Comparison of ENCODE assay signal across 28 mouse cellular contexts in the genomic region with DNA sequence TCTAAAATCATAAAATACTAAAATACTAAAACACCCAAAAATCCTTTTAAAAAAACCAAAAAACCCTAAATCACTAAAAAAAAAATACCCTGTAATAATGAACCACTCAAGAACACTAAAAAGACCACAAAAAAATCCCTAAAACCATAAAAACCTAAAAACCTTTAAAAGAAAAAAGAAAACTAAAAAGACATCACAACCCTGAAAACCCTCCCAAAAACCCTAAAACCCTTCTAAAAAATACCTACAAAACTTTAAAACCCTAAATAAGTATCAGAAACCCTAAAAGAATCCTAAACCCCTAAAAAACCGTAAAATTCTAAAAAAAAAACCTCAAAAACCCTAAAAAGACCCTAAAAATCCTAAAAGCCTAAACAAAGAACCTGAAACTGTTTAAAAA. TPM values are rescaled to one million over a fixed set of nuclear protein-coding genes. Genes with fewer than 3 reads are reported as not detected.
A peak's percentile ranks its signal among the peaks of the same experiment; 100 is the strongest.
DNase-seq lines count a peak whose midpoint lies in the region; ATAC-seq and TF ChIP-seq lines count a peak whose summit lies in the region.
"Had no signal": no experiment of that assay in that cellular context is flagged by ENCODE, and none has a peak within 500 bp of the region (broad histone marks: within the 10 kb centered on the region; RNA-seq: fewer than 3 reads in every experiment).

No protein-coding gene starts in this region.

- no peaks in the 10 kb centered on the region for H3K36me3 ChIP-seq in forebrain, embryonic 14.5 days (ENCODE audit: control insufficient read depth, insufficient read depth, low read length)
- peaks cover 4% of the 10 kb centered on the region for H3K36me3 ChIP-seq in forebrain, embryonic 10.5 days (replicated peaks)
- H3K36me3 ChIP-seq in CH12.LX (replicated peaks in 1 of 2; ENCODE audit: control insufficient read depth in 1 of 2, insufficient read depth in 1 of 2, low read length in 1 of 2), result no peaks in the 10 kb centered on the region
- H3K36me3 ChIP-seq: embryonic facial prominence, embryonic 12.5 days; forebrain, embryonic 12.5 days; forebrain, embryonic 15.5 days had no signal

- no peaks in the 10 kb centered on the region for H3K4me1 ChIP-seq in forebrain, embryonic 14.5 days (ENCODE audit: control insufficient read depth, insufficient read depth, low read length)
- no peaks in the 10 kb centered on the region for H3K4me1 ChIP-seq in forebrain, embryonic 10.5 days
- H3K4me1 ChIP-seq in CH12.LX (ENCODE audit: control insufficient read depth in 1 of 2, insufficient read depth in 2 of 2), result no peaks in the 10 kb centered on the region
- H3K4me1 ChIP-seq: embryonic facial prominence, embryonic 10.5 days; embryonic facial prominence, embryonic 12.5 days; forebrain, embryonic 12.5 days; forebrain, embryonic 15.5 days had no signal

- no peak for TF ChIP-seq RAD21 in CH12.LX (IDR thresholded peaks at IDR 0.05; ENCODE audit: low read depth, low read length)

- H3K4me2 ChIP-seq in forebrain, embryonic 14.5 days (ENCODE audit: low read length), result no peak overlapping the region
- no peak overlapping the region for H3K4me2 ChIP-seq in CH12.LX (ENCODE audit: insufficient read depth, low read depth, poor library complexity, severe bottlenecking)
- H3K4me2 ChIP-seq: embryonic facial prominence, embryonic 12.5 days; forebrain, embryonic 12.5 days; forebrain, embryonic 15.5 days had no signal

- dilution Hi-C loops in CH12.LX (cut with MboI; ENCODE audit: extremely low pct_ligation_motif_present, extremely low pct_unique_long_range_greater_than_20kb, low sequenced_read_pairs), result no loop called here

- H3K27me3 ChIP-seq in forebrain, embryonic 14.5 days (replicated peaks; ENCODE audit: control insufficient read depth, insufficient read depth, low read length), result no peaks in the 10 kb centered on the region
- H3K27me3 ChIP-seq in forebrain, embryonic 10.5 days (ENCODE audit: poor library complexity, severe bottlenecking), result no peaks in the 10 kb centered on the region
- no peaks in the 10 kb centered on the region for H3K27me3 ChIP-seq in CH12.LX (replicated peaks)
- H3K27me3 ChIP-seq: embryonic facial prominence, embryonic 12.5 days; forebrain, embryonic 12.5 days; forebrain, embryonic 15.5 days; Patski had no signal

- ATAC-seq in forebrain, embryonic 14.5 days, result no peak
- ATAC-seq: activated CD4-positive, CD25-positive, alpha-beta regulatory T cell, adult 4 months; CD4-positive, CD25-positive, alpha-beta regulatory T cell, adult 4 months; forebrain, embryonic 15.5 days; forebrain, postnatal 0 days; Patski had no signal

- peak; percentile 7 for DNase-seq in forebrain, embryonic 14.5 days (ENCODE audit: low spot score)
- no peak for DNase-seq in forebrain, embryonic 10.5 days (ENCODE audit: extremely low spot score, low spot score)
- DNase-seq in 416B (ENCODE audit: low read depth) (peak; percentile 36), CH12.LX (ENCODE audit: extremely low read depth) (no peak)
- peak; percentile 31 for DNase-seq in brain, embryonic 14.5 days (ENCODE audit: low read depth)
- DNase-seq in adrenal gland, postnatal 25 days, result no peak
- no peak for DNase-seq in lung, postnatal 36 days
- DNase-seq: adrenal gland, adult 8-10 months; adrenal gland, postnatal 14 days; B cell, adult 2 months; cerebellum, adult 11-12 months; cerebellum, adult 2 months; cerebellum, adult 9-10 months; cerebellum, postnatal 10 days; cerebellum, postnatal 25 days; forebrain, postnatal 0 days had no signal

- no peak for TF ChIP-seq POLR2A in CH12.LX (IDR thresholded peaks at IDR 0.05; ENCODE audit: low read depth, low read length)
- no peak for TF ChIP-seq POLR2A in brain, embryonic 14.5 days (IDR thresholded peaks at IDR 0.05; ENCODE audit: borderline replicate concordance, extremely low read depth, insufficient read depth, insufficient read length, poor library complexity, severe bottlenecking)

- TF ChIP-seq CTCF in CH12.LX (conservative IDR thresholded peaks at IDR 0.05 in 1 of 2, IDR thresholded peaks at IDR 0.05 in 1 of 2; ENCODE audit: low read depth in 2 of 2, low read length in 2 of 2), result no peak
- no peak for TF ChIP-seq CTCF in brain, embryonic 14.5 days (IDR thresholded peaks at IDR 0.05; ENCODE audit: borderline replicate concordance, extremely low read depth, insufficient read depth, insufficient read length)

- WGBS in forebrain, embryonic 14.5 days, result 83% methylated on average over 1 of the region's 1 CpGs
- 93% methylated on average over 1 of the region's 1 CpGs for WGBS in forebrain, embryonic 10.5 days

- H3K9ac ChIP-seq in forebrain, embryonic 14.5 days (ENCODE audit: low read length), result no peak overlapping the region
- no peak overlapping the region for H3K9ac ChIP-seq in CH12.LX (ENCODE audit: insufficient read depth, low read depth)
- H3K9ac ChIP-seq: embryonic facial prominence, embryonic 12.5 days; forebrain, embryonic 12.5 days; forebrain, embryonic 15.5 days; forebrain, postnatal 0 days had no signal

- TF ChIP-seq EP300 in CH12.LX (IDR thresholded peaks at IDR 0.05; ENCODE audit: low read length), result no peak

- in situ Hi-C loops in CH12.LX (cut with MboI; ENCODE audit: low pct_ligation_motif_present, low pct_unique_long_range_greater_than_20kb, low sequenced_read_pairs), result no loop called here

- no peak overlapping the region for H3K27ac ChIP-seq in forebrain, embryonic 14.5 days (ENCODE audit: low read depth, low read length)
- H3K27ac ChIP-seq in forebrain, embryonic 10.5 days, result no peak overlapping the region
- no peak overlapping the region for H3K27ac ChIP-seq in CH12.LX (ENCODE audit: insufficient read depth, low read depth)
- H3K27ac ChIP-seq: embryonic facial prominence, embryonic 10.5 days; embryonic facial prominence, embryonic 12.5 days; forebrain, embryonic 12.5 days; forebrain, embryonic 15.5 days had no signal

- H3K79me2 ChIP-seq in CH12.LX (replicated peaks; ENCODE audit: control insufficient read depth, extremely low read depth, insufficient read depth, poor library complexity, severe bottlenecking), result no peaks in the 10 kb centered on the region

- no peak overlapping the region for H3K4me3 ChIP-seq in forebrain, embryonic 14.5 days (ENCODE audit: low read depth, low read length)
- no peak overlapping the region for H3K4me3 ChIP-seq in forebrain, embryonic 10.5 days
- H3K4me3 ChIP-seq in CH12.LX (replicated peaks in 1 of 3; ENCODE audit: low read depth in 2 of 3, low read length in 2 of 3, poor library complexity in 1 of 3), result no peak overlapping the region
- H3K4me3 ChIP-seq: embryonic facial prominence, embryonic 10.5 days; embryonic facial prominence, embryonic 12.5 days; forebrain, embryonic 12.5 days; forebrain, embryonic 15.5 days had no signal

- H3K9me3 ChIP-seq in forebrain, embryonic 14.5 days (replicated peaks; ENCODE audit: control insufficient read depth, low read length), result no peaks in the 10 kb centered on the region
- H3K9me3 ChIP-seq in forebrain, embryonic 10.5 days, result peaks cover 3% of the 10 kb centered on the region; the same call in 1 of the 2 replicates
- no peaks in the 10 kb centered on the region for H3K9me3 ChIP-seq in CH12.LX (replicated peaks; ENCODE audit: low read length)
- H3K9me3 ChIP-seq: embryonic facial prominence, embryonic 10.5 days; embryonic facial prominence, embryonic 12.5 days; forebrain, embryonic 12.5 days; forebrain, embryonic 15.5 days had no signal

TF ChIP-seq in CH12.LX, 34 proteins besides CTCF, POLR2A, EP300 and RAD21:
- TF ChIP-seq SIN3A (IDR thresholded peaks at IDR 0.05; ENCODE audit: low read length) (no peak), ZKSCAN1 (IDR thresholded peaks at IDR 0.05; ENCODE audit: borderline replicate concordance, low read depth, low read length) (peak; percentile 28; the same call in 1 of the 2 replicates), CHD1 (IDR thresholded peaks at IDR 0.05; ENCODE audit: low read depth, low read length) (0 out of 2 replicates have a peak, but pooled peaks have one; percentile 38)

RNA-seq across cellular contexts. Expression of a gene that starts 32.8 kb away (rescaled TPM):
- polyA plus RNA-seq in forebrain, embryonic 14.5 days (2014; fragmentation: Nextera tagmentation; extraction: Ambion mirVana), result not detected in 2 replicates
- polyA plus RNA-seq in forebrain, embryonic 10.5 days (2016; fragmentation: Nextera tagmentation; extraction: Ambion mirVana), result not detected in 2 replicates
- total RNA-seq in CH12.LX (2012; rRNA removed) (not detected in 2 replicates), CH12.LX (2014; rRNA removed) (not detected in 2 replicates)
- polyA plus RNA-seq in CH12.LX (2012; ENCODE audit: insufficient read length, low read depth), result not detected in 2 replicates
- polyA plus RNA-seq in brain, embryonic 14.5 days (2012; rRNA removed), result not detected in 2 replicates
- total RNA-seq in adrenal gland, postnatal 25 days (2021), result not detected in 2 replicates
- total RNA-seq: adrenal gland, adult 18-20 months; adrenal gland, adult 8-10 months; adrenal gland, postnatal 14 days; adrenal gland, postnatal 4 days; forebrain, postnatal 0 days had no signal
- polyA plus RNA-seq: activated CD4-positive, CD25-positive, alpha-beta regulatory T cell, adult 4 months; CD4-positive, CD25-positive, alpha-beta regulatory T cell, adult 4 months; cortical plate, adult 2 months; embryonic facial prominence, embryonic 10.5 days; embryonic facial prominence, embryonic 12.5 days; embryonic facial prominence, embryonic 14.5 days; forebrain, embryonic 12.5 days; forebrain, embryonic 15.5 days; forebrain, postnatal 0 days; frontal cortex, adult 2 months had no signal

RNA-seq across cellular contexts. Expression of a gene that starts 42.2 kb away (rescaled TPM):
- polyA plus RNA-seq in forebrain, embryonic 14.5 days (2014; fragmentation: Nextera tagmentation; extraction: Ambion mirVana), result 70.6 and 74.9 TPM in 2 replicates
- 76.2 and 80.0 TPM in 2 replicates for polyA plus RNA-seq in forebrain, embryonic 10.5 days (2016; fragmentation: Nextera tagmentation; extraction: Ambion mirVana)
- total RNA-seq in CH12.LX (2012; rRNA removed) (52.9 and 61.0 TPM in 2 replicates), CH12.LX (2014; rRNA removed) (90.2 and 97.5 TPM in 2 replicates)
- polyA plus RNA-seq in CH12.LX (2012; ENCODE audit: insufficient read length, low read depth), result 62.7 and 75.4 TPM in 2 replicates
- 90.7 and 99.7 TPM in 2 replicates for polyA plus RNA-seq in brain, embryonic 14.5 days (2012; rRNA removed)
- 119 and 159 TPM in 2 replicates for total RNA-seq in adrenal gland, postnatal 25 days (2021)

Comparison
In these comparisons a context has a peak if more than half of its experiments do, and no peak if none do; other contexts are left out.
1. DNase-seq: peak in forebrain, embryonic 14.5 days (single experiment), 416B (single experiment) and brain, embryonic 14.5 days (single experiment); none in forebrain, embryonic 10.5 days (single experiment), CH12.LX (single experiment), adrenal gland, postnatal 25 days (single experiment) and lung, postnatal 36 days (single experiment).